Mouse (Mus musculus) liver, adult 2 months (tissue): ENCODE measurements around the gene B3gnt6.

ENCODE experiments used
- CTCF ChIP-seq: fragments of 200-500 bp; IDR thresholded peaks from 2 replicates; pipeline ENCODE4 v1.5.1; 2011; ENCODE audit warnings: low read depth, low read length, control low read depth
- POLR2A ChIP-seq: fragments of 200-500 bp; IDR thresholded peaks from 2 replicates; pipeline ENCODE4 v1.6.1; 2011; ENCODE audit warnings: low read length, control low read depth; ENCODE audit not compliant: insufficient read depth; ENCODE audit errors: extremely low read depth

DNA sequence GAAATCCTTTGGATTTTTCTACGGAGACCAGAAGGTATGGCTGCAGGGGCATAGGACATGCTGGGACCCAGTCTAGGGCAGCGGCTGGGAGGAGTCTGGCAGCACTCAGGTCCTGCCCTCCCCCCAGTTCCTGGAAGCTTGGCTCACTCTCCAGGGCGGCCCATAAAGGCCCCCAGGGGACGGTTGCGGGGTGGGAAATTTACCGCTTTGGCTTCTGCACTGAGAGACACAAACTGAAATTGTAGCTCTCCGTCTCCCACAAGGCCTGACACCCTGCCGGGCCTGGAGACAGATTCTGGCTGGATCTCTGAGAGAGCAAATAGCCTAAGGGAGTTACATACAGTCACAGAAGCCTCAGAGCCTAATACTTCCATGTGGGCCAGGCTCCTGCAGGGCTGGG is 46.9 kb downstream of the B3gnt6 start:
- no peak for TF ChIP-seq POLR2A
- TF ChIP-seq CTCF: no peak
